Mouse (Mus musculus): ENCODE measurements around the gene Tbcel.

Tbcel gene

DNA sequence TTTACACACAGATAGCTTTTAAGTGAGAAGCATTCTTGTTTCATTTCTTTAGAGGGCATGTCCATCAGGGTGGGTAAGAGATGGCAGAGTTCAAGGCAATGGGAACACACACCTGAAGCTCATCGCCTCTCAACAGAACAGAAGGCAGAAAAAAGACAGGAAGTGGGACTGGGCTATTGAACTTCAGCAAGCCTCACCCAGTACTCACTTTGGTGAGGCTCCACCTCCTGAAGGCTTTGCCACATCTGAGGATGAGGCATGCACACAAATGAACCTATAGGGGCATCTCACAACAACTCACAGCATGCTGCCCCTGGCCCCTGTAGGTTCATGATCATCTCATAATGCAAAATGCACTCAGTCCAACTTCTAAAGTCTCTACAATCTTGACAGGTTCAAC is 19.5 kb downstream of the Tbcel start:
- in situ Hi-C loops (cut with MboI; ENCODE audit: low sequenced_read_pairs) = no loop called here

DNA sequence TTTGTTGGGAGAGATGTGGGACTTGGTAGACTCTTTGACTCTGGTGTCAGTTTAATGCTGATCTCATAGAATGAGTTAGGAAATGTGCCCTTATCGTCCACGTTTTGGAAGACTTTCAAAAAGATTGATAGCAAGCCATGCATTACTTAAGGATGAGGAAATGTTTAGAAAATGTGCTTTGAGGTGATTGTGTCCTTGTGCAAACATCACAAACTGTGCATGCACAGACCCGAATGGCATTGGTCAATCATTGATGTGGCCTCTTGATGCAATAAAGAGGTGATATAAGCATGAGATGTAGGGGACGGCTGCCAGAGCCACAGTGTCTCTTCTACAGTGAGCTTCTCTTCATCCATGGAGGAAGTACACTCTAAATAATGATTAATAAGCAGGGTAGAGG is 20.7 kb downstream of the Tbcel start:
- in situ Hi-C loops (cut with MboI; ENCODE audit: low sequenced_read_pairs) = no loop called here

DNA sequence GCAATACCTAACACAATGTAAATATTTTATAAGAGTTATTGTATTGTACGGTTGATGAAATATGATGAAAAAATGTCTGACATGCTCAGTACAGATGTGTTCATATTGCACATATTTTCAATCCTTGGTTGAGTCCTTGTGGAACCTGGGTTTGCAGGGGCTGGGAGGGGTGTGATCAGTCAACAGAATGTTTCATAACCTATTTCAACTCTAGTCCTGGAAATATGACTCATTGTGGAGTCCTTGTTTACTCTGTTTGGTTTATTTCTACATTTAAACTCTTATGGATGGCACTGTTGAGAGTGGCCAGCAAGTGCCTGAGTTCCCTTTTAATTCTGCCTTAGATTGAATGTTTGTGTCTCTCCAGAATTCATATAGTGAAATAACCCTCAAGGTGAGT is 22.9 kb downstream of the Tbcel start:
- in situ Hi-C loops (cut with MboI; ENCODE audit: low sequenced_read_pairs) = no loop called here

DNA sequence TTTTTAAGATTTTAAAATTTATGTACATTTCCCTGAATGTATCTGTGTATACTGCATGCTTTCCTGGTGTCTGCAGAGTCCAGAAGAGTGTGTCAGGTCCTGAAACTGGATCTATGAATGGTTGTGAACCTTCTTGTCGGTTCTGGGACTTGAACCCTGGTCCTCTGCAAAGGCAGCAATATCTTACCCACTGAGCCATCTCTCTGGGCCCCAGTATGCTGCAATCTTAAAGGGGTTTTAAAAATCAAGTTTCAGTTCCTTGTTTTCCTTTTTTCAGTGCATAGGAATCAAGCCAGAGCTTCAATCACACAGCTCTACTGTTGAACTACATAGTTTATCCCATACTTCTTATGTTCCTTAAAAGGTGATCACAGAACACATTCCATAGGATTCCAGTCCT is 24.7 kb downstream of the Tbcel start:
- in situ Hi-C loops (cut with MboI; ENCODE audit: low sequenced_read_pairs) = no loop called here

DNA sequence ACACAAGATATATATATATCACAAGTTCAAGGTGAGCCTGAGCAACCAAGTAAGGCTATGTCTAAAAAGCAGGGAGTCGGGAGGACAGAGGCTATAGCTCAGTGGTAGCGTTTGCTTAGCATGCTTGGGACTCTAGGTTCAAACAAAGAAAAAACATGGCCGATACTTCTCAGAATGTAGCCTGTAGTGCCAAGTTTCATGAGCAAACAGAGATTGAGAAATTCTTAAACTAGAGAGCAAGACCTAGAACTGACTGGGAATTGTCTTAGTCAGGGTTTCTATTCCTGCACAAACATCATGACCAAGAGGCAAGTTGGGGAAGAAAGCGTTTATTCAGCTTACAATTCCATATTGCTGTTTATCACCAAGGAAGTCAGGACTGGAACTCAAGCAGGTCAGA is 31.4 kb downstream of the Tbcel start:
- in situ Hi-C loops (cut with MboI; ENCODE audit: low sequenced_read_pairs) = no loop called here

DNA sequence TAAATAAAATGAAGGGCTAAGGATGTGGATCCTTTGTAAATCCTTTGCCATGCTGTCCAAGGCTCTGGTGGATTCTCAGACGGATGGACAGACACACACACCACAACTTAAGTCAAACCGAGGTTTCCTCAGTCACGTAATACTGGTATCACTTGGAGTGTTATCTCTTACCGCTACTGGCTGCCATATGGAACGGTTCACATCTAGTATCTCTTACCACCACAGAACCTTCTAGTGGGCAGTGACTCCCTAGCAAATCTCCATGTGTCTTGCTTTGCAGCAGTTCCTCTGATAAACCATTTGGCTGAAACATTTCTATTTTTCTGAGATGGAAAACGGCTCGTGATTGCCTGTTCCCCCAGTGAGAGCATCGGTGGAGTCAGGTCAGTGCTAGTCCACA is 33.4 kb downstream of the Tbcel start:
- in situ Hi-C loops (cut with MboI; ENCODE audit: low sequenced_read_pairs) = no loop called here

DNA sequence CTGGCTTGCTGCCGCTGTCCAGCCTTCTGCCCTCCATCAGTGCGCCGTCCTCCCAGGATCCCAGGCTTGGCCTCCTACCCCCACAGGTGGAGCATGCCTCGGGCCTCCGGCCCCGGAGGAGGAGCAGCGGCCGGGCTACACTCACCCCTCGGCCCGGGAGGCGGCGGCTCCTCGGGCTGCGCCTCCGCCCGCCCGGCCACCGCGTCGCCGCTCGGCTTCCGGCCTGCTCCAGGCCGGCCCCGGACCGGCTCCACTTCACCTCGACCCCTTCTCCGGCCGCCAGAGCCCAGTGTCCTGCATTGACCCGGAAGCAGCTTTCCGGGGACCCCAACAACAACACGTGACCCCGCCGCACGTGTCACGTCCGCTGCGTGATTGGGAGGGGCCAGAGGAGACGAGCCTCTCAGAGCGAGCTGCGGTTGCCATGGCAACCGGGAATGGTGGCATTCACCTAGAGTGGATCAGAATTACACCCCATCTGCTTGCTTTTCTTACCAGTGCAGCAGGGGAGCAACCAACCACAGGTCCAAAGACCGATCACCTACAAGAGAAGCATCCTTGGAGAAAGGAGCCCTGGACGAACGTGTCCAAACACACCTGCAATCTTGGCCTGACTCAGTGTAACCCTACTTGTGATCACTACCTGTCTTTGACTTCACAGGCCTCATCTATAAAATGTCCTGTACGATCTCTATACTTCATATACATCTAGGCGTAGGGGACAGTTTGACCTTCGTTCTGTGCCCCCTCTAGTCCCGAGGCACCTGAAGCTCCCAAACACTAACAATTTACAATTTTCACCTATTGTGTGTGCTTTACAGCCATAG is 35.5 kb downstream of the Tbcel start:
- in situ Hi-C loops (cut with MboI; ENCODE audit: low sequenced_read_pairs) = no loop called here

DNA sequence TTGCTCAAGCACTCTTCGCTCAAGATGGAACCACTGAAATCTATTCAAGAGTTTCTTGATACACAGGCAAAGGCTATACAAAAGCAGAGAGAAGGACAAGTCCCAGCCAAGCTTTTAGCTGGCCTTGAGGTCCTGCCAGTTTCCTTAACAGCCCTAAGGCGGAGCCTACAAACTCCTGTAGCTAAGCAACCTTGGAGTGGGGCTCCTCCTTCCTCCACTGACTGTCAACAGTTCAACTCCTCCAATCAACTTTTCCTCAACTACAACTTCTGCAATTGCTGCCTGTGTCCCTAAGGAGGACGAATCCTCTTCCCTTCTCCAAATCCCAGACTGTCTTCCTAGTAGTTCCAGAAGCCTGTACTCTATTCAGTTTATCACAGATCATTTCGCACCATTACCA is 36.4 kb downstream of the Tbcel start:
- in situ Hi-C loops (cut with MboI; ENCODE audit: low sequenced_read_pairs) = no loop called here

DNA sequence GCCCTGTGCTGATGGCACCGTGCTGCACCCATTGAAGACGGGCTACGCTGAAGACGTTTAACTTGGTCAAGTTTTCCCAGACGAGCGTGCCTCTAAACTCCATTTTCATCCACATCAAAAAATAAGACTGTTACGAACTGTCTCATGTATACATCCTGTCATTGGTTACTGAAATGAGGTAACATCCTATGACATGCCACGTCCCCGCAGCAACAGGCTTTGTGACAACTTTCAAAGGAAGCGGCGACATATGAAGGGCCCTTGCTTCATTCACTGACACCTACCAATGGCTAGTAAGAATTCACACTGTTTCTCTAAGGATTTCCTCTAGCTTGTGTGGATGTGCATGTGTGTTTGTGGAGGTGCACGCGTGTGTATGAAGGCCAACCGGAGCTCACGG is 38.3 kb downstream of the Tbcel start:
- in situ Hi-C loops (cut with MboI; ENCODE audit: low sequenced_read_pairs) = no loop called here

DNA sequence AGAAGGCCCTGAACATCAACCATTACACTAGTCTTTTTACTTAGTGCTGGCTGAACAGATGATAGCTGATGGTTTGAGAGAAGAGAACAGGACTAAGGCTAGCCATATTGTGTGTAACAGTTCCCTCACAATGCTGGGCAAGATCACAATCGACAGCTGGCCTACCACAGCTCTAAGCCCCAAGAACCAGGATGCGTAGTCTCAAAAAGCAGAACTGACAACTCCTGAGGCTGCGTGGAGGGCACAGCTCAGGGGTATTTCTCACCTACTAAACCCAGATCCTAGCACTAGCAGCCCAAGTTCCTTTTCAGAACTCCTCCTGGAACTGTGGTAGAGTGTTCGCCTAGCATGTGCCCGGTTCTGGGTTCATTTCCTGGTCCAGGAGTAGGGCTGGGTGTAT is 39.2 kb downstream of the Tbcel start:
- in situ Hi-C loops (cut with MboI; ENCODE audit: low sequenced_read_pairs) = no loop called here

DNA sequence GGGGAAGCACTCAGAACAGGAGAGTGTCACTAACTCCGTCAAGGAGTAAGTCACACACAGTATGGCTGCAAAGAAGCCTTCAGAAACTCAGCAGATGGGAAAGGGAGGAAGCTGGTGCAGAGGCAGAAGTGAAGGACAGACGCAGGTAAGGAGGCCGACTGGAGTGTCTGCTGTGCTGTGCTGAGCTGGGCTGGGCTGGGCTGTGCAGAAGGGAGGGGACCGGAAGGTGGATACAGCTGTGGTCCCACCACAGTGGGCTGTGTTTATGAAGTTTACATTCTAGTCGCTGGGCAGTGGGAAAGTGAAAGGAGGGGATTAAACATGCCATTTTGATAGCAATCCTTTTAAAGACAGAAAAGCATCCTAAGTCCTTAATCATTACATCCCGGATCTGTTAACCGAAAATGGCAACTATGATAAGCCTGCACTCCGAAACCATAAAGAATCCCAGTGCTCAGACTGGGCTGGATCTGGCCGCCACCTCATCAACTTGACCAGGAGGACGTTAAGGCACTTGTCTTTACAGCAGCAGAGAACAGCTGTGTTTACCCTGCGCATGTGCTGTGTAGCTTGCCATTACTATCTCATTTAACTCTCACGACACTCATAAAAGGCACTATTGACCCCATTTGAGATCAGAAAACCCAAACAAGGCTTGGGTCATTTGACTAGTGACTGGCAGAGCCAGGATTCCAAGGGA is 40.3 kb downstream of the Tbcel start:
- in situ Hi-C loops (cut with MboI; ENCODE audit: low sequenced_read_pairs) = no loop called here

DNA sequence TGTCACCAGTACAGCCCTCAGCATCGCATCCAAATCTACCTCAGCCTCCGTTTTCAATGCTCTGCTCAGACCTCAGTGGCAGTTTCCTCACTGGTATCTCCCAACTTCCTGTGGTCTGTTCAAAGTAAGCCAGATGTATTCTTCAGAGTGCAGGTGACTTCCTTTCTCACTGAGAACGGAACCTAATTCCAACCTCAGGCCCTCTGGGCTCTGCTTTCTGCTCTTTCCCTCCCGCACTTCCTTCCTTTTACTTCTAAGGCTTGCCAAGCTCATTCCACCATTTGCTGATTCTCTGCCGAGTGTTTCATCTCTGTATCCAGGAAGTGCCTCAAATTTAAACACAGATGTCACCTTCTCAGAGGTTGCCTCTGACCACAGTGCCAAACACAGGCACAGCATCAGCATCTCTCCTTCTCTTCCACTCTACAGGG is 41.9 kb downstream of the Tbcel start:
- in situ Hi-C loops (cut with MboI; ENCODE audit: low sequenced_read_pairs) = no loop called here

DNA sequence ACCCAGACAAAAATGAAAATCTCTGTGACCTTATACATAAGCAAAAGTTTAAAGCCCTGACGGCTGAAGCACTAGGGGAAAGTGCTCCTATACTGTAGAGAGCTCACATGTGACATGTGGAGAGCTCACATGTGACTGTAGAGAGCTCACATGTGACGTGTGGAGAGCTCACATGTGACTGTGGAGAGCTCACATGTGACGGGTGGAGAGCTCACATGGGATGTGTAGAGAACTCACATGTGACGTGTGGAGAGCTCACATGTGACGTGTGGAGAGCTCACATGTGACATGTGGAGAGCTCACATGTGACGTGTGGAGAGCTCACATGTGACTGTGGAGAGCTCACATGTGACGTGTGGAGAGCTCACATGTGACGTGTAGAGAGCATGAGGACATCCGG is 43.4 kb downstream of the Tbcel start:
- in situ Hi-C loops (cut with MboI; ENCODE audit: low sequenced_read_pairs) = no loop called here

DNA sequence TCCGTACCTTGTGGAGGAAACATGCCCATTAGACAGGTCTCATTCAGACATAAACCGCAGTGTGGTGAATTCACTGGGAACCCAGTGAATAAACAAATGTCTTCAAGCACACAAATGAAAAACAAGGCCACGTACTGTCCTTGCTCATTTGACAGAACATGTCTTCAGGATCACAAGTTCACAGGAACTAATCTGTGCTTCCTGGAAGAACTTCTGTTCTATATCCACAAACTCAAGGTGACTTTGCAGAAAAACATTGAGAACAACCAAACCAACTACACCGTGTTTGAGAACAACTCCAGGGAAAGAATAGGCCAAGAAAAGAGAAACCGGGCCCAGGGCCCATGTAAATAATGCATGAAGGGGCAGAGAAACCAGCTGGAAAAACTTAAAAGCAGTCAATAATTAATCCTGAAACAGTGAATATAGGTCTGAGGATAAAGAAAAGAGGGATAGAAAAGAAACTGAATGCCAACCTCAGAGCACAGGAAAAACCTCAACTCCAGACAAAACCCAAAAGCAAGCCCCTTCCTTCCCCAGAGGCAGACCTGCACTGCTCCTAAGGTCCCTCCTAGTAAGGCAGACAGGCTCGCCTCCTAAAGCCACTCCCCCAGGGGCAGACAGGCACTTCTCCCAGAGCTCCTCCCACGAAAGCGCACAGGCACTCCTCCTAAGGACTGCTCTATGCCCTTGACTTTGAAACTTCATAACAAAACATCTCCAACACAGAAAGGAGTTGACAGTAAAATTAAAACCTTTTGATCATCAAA is 44.2 kb downstream of the Tbcel start:
- in situ Hi-C loops (cut with MboI; ENCODE audit: low sequenced_read_pairs) = no loop called here

DNA sequence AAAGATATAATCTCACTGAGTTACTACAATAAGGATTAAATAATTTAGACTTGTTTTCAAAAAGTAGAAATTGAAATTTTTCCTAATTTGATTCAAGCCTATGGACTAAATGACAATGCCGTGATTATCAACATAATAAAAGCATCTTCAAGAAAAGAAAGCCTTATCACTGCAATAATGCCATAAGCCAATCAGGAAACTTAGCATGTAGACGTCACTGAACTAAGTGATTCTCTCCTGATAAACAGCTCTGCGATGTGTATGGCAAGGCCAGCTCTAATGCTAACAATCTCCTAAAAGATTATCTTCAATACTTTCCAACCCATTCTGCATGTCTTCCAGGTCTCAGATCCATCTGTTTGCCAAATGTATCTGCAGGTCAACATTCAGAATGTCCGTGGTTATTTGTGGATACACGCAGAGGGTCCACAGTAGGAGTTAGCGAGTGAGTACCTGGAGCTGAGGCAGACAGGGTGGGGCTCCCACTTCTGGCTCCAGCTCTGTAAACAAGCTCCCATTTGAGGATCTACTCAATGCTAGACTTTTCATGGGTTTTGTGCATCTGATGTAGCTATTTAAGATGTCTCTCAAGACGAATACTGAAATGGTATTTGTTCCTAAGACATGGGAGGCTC is 44.9 kb downstream of the Tbcel start:
- in situ Hi-C loops (cut with MboI; ENCODE audit: low sequenced_read_pairs) = no loop called here

DNA sequence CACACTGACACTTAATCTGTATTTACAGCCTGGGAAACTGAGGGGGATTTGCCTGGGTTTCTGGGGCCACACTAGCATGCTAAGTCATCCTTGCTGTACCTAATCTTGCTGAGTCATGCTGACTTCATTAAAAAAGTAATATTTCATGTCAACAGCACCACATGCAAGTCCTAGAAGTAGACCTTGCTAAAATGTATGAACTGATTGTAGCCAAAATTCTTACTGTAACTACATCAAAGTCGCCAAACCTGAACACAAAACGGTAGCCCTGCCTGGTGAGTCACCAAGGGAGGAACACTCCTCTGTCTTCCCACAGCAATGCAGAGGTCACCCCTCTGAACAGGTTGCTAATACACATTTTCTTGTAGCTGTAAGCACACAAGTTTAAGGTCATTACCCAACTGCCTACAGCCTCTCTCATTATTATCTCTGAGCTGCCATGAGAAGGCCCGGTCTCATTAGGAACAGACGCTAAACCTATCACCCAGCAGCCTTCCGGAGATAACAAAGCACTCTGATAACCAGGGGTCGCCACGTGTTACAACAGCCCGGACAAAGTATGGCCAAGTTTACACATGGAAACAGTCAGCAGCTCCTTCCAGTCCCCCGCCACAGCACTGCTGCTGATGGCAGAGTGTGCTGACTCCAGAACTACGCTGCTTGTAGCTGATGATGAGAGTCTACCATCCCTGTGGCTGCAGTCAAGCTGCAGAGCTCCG is 46.1 kb downstream of the Tbcel start:
- in situ Hi-C loops (cut with MboI; ENCODE audit: low sequenced_read_pairs) = no loop called here

DNA sequence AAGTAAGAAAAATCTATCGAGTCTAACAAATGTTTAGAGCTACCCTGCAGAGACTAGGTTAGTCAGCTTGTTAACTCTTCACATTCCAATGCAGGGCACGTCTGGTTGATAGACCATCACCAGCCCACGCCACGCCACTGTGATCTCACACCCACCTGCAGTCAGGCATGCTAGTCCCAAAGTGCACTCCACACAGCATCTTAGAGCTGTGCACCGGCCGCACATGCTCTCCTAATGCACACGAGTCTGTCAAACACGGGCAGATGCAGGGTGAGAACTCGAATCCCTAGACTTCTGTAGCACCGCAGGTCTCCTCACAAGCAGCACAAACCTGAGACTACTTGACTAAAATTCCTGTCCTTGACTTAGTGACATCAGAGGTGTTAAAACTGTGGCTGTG is 47.3 kb downstream of the Tbcel start:
- in situ Hi-C loops (cut with MboI; ENCODE audit: low sequenced_read_pairs) = no loop called here

DNA sequence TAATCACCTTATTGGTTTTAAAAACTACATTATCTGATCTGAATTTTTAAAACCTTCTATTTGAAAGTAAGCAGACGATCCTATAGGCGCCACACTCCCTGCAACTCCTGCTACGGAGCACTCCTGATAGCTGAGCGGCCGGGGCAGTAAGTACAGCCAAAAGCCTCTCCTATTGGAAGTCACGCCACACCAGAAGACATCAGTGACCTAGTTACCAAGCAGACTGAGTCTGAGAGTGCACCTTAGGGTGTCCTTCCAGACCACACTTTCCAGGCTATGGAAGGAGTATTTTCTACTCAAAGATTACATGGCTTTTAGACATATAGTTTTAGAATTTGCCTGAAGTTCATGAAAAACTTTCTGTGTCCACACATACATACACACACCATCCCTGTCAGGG is 47.9 kb downstream of the Tbcel start:
- in situ Hi-C loops (cut with MboI; ENCODE audit: low sequenced_read_pairs) = no loop called here

DNA sequence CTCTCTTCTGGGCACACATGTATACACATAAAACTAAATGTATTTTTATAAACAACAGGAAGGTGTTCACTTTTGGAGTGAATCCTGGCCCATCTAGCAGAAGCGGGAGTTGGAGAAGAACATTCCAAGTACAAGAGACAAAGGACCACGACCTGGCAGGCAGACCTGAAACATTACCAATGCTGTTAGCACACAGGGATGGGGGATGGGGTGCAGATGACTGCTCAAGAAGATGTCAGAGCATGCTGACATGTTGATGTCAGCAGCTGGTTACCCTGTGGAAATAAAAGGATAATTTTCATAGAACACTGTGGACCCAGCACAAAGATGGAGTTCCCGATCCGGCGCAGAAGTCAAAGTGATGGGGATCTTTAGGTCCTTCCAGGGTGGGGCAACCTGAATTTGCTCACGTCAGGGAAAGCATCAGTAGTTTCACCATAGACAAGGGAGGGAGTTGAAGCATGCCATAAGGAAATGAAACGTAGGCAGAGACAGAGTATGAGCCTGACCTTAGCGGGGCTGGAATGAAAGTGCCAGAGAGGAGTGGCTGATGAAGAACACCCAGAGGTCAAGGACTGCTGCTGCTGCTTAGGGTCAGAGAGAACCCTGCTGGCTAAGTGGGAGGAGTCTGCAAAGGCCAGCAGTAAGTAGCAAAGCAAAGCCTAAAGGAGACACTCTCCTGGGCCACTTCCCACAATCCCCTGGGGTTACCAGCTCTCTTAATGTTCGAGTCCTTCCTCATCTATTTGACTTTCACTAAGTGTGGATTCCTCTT is 48.7 kb downstream of the Tbcel start:
- in situ Hi-C loops (cut with MboI; ENCODE audit: low sequenced_read_pairs) = no loop called here

DNA sequence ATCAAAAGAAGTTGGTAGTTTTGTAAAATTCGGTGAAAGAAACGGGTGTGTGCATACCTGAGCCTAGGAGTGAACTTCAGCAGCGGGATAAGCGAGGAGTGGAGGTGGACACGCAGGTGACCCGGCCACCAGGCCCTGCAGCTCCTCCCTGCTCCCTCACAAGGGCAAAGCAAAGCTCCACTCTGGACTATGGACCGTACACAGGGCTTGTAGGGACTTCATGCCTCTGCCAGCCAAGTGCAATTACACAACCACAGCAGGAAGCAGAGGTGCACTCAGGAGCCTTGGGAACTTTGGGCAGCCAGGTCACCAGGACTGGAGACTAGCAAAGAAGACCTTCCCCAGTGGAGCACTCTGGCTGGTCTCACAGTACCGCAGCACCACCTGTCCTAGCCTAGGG is 50.1 kb downstream of the Tbcel start:
- in situ Hi-C loops (cut with MboI; ENCODE audit: low sequenced_read_pairs) = no loop called here
